In the genomic region with DNA sequence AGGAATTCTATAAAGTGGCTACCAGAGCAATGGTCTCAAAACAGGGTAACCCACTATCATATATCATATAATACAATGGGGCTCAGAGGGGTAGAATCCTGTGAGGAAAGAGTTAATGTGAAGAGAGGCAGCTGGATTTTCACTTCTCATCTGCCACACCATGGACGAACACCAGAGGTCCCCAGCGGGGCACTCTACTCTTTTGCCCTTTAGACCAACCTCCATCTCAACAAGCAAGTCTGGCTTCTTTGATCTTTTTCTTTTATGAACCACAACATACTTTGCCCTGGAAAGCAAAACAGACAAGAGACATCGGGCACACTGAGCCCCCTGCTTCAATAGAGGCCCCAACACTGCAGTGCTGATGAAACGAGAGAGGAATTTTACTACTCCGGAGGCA, we compare ENCODE assay signal across 8 mouse cellular contexts.
A peak's percentile ranks its signal among the peaks of the same experiment; 100 is the strongest.
DNase-seq lines count a peak whose midpoint lies in the region; ATAC-seq lines count a peak whose summit lies in the region.

No protein-coding gene starts in this region.

- peak overlapping the region; percentile 34 for H3K4me2 ChIP-seq in heart, embryonic 12.5 days

- H3K27ac ChIP-seq in heart, embryonic 12.5 days (ENCODE audit: poor library complexity, severe bottlenecking), result no peak overlapping the region

- H3K9me3 ChIP-seq in heart, embryonic 12.5 days (replicated peaks), result no peaks in the 10 kb centered on the region

- 20% methylated on average over 5 of the region's 5 CpGs for WGBS in heart, embryonic 12.5 days

- H3K27me3 ChIP-seq in heart, embryonic 12.5 days (replicated peaks), result no peaks in the 10 kb centered on the region

- H3K36me3 ChIP-seq in heart, embryonic 12.5 days, result no peaks in the 10 kb centered on the region

- H3K9ac ChIP-seq in heart, embryonic 12.5 days, result no peak overlapping the region

- DNase-seq in heart, adult 11 months, result no peak
- peak; percentile 67 for DNase-seq in CD4-positive, CD25-positive, alpha-beta regulatory T cell, adult 2 months (ENCODE audit: low read depth, low spot score)
- peak; percentile 10 for DNase-seq in brain, adult 2 months (ENCODE audit: low read depth, low spot score)
- DNase-seq in kidney, adult 11 months, result peak; percentile 6
- DNase-seq in lung, postnatal 36 days, result peak; percentile 17
- no peak for DNase-seq in cerebellum, postnatal 14 days
- no peak for DNase-seq in ovary, adult 18-20 months (ENCODE audit: low spot score)

- H3K4me1 ChIP-seq in heart, embryonic 12.5 days (replicated peaks), result no peaks in the 10 kb centered on the region

- H3K4me3 ChIP-seq in heart, embryonic 12.5 days, result no peak overlapping the region

- ATAC-seq in heart, embryonic 12.5 days (ENCODE audit: insufficient number of reproducible peaks, low FRiP score), result no peak

Comparison
In these comparisons a context has a peak if more than half of its experiments do, and no peak if none do; other contexts are left out.
1. DNase-seq: peak in CD4-positive, CD25-positive, alpha-beta regulatory T cell, adult 2 months (single experiment), brain, adult 2 months (single experiment), kidney, adult 11 months (single experiment) and lung, postnatal 36 days (single experiment); none in heart, adult 11 months (single experiment), cerebellum, postnatal 14 days (0 of 2) and ovary, adult 18-20 months (single experiment).